Mouse (Mus musculus) hindbrain, embryonic 12.5 days (tissue): ENCODE measurements around the gene Cux2. TPM values are rescaled to one million over a fixed set of nuclear protein-coding genes. Genes with fewer than 3 reads are reported as not detected.
A peak's percentile ranks its signal among the peaks of the same experiment; 100 is the strongest.

Source experiments
- ATAC-seq: fragments of 200-750 bp; cut with Nextera tagmentation; 2 replicates; pipeline ENCODE4 v1.8.0; 2017; ENCODE audit warnings: moderate TSS enrichment; ENCODE audit not compliant: low FRiP score
- H3K27ac ChIP-seq: fragments of 300-500 bp; sonication (generic); 2 replicates; pipeline ENCODE4 v1.5.1; 2016; ENCODE audit warnings: mild to moderate bottlenecking
- H3K27me3 ChIP-seq: fragments of 300-500 bp; sonication (generic); 2 replicates; pipeline ENCODE4 v1.6.1; 2016; ENCODE audit warnings: mild to moderate bottlenecking
- H3K36me3 ChIP-seq: fragments of 300-500 bp; sonication (generic); 2 replicates; pipeline ENCODE4 v1.6.1; 2016; ENCODE audit warnings: mild to moderate bottlenecking
- H3K4me1 ChIP-seq: fragments of 300-500 bp; sonication (generic); 2 replicates; pipeline ENCODE4 v1.6.1; 2016
- H3K4me2 ChIP-seq: fragments of 300-500 bp; sonication (generic); replicated peaks from 2 replicates; pipeline ENCODE4 v1.6.1; 2016; ENCODE audit warnings: mild to moderate bottlenecking
- H3K4me3 ChIP-seq: fragments of 300-500 bp; sonication (generic); 2 replicates; pipeline ENCODE4 v1.5.1; 2016; ENCODE audit warnings: mild to moderate bottlenecking
- H3K9ac ChIP-seq: fragments of 300-500 bp; sonication (generic); 2 replicates; pipeline ENCODE4 v1.6.1; 2016; ENCODE audit warnings: mild to moderate bottlenecking, moderate library complexity
- H3K9me3 ChIP-seq: fragments of 300-500 bp; sonication (generic); replicated peaks from 2 replicates; pipeline ENCODE4 v1.6.1; 2016; ENCODE audit warnings: mild to moderate bottlenecking
- WGBS: fragments of 180-500 bp; shearing (Covaris S2); methylation state at CpG from one replicate; pipeline ENCODE4 v1.1.7; 2016; 5-methylcytosine and 5-hydroxymethylcytosine counted together
- polyA plus RNA-seq: library from polyadenylated mRNA; unstranded; fragments of >200 nt; fragmentation: Nextera tagmentation; extraction: Ambion mirVana; gene quantifications from 2 replicates; pipeline ENCODE4 v1.2.1, GENCODE M21; 2016

Gene Cux2
- polyA plus RNA-seq, 1 experiment from 2014 or later, result 25.7 TPM

DNA sequence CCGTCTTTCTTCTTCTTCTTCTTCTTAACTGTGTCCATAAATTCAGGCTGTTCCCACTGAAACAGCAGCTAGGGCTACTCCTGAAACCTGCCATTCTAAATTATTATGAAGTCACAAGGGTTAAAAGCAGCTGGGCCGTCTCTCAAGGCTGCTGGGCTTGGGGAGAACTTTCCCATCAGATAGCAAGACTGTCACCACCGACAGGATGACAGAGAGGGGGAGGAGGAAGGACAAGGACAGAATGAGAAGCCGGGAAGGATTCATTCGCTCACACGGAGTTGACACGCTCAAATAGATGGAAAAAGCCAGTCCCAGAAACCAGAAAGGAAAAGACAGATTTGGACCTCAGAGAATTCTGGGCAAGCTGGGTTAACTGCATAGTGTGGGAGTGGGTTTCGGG, 6.7 kb upstream of the Cux2 start:
- no peaks in the 10 kb centered on the region for H3K36me3 ChIP-seq
- ATAC-seq, result no peak
- H3K9me3 ChIP-seq, result peaks cover 4% of the 10 kb centered on the region; the same call in 1 of the 2 replicates
- no peak overlapping the region for H3K9ac ChIP-seq
- no peak overlapping the region for H3K4me2 ChIP-seq
- H3K27ac ChIP-seq, result no peak overlapping the region
- H3K4me3 ChIP-seq, result no peak overlapping the region
- H3K27me3 ChIP-seq, result no peaks in the 10 kb centered on the region
- peaks cover 36% of the 10 kb centered on the region for H3K4me1 ChIP-seq
- WGBS, result 79% methylated on average over 8 of the region's 8 CpGs

DNA sequence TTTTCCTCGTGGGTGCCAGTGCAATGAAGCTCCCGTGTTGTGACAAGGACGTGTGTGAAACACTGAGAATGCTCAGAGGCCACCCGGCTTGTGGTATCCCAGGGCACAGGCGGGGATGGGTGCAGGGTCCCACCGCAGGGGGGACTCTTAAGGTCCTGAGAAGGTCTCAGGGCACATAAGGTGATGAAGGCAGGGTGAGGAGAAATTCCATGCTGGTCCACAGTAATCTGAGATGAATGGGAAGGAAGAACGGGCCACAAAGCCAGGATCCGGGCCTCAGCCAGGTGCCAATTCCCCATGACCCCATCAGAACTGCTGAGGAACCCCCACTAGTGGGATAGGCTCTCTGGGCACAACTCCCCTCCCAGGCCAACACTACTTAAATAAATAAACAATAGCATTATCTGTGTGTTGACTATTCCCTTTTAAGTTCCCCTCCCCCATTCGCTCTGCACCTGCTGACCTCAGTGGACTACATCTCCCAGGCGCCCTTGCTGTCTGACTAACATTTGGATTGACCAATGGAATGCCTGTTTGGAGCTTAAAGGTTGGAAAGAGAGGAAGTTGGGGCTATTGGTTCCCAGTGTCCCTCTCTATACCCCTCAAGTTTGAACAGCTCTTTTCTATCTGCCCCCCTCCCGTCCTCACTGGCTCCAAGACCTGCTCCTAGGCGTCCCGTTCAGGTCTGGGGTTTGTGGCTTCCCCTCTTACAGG, 4.4 kb upstream of the Cux2 start:
- Histone ChIP-seq H3K9ac (no peak overlapping the region), H3K36me3 (no peaks in the 10 kb centered on the region), H3K4me3 (no peak overlapping the region), H3K9me3 (peaks cover 4% of the 10 kb centered on the region; the same call in 1 of the 2 replicates), H3K27me3 (peaks cover 3% of the 10 kb centered on the region; the same call in 1 of the 2 replicates), H3K4me2 (peak overlapping the region; percentile 45), H3K27ac (peak overlapping the region; percentile 82), H3K4me1 (peaks cover 31% of the 10 kb centered on the region)
- WGBS, result 38% methylated on average over 13 of the region's 13 CpGs
- ATAC-seq, result peak; percentile 45; the same call in 1 of the 2 replicates

GRCm38 (mm10) chr5:122053587-122053986, 3.7 kb upstream of the Cux2 start:
- Histone ChIP-seq H3K4me3 (no peak overlapping the region), H3K36me3 (no peaks in the 10 kb centered on the region), H3K27me3 (peaks cover 4% of the 10 kb centered on the region; the same call in 1 of the 2 replicates), H3K4me1 (peaks cover 32% of the 10 kb centered on the region), H3K27ac (peak overlapping the region; percentile 82), H3K4me2 (peak overlapping the region; percentile 11; the same call in 1 of the 2 replicates), H3K9ac (peak overlapping the region; percentile 19; the same call in 1 of the 2 replicates), H3K9me3 (peaks cover 4% of the 10 kb centered on the region; the same call in 1 of the 2 replicates)
- 9% methylated on average over 15 of the region's 15 CpGs for WGBS
- no peak for ATAC-seq

DNA sequence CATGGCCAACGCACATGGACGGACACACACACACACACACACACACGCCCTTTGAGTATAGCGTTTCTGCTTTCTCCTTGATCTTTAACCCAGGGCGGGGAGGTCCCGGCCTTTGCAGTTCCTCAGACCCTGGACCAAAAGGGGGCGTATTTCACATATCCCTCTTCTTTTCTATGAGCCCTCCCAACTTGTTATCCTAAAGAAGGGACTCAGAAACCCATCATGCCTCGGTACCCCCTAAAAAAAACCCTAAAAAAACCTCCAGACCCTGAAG, 867 bp upstream of the Cux2 start:
- Histone ChIP-seq H3K4me3 (peak overlapping the region; percentile 84; the same call in 1 of the 2 replicates), H3K36me3 (no peaks in the 10 kb centered on the region), H3K9me3 (no peaks in the 10 kb centered on the region), H3K4me1 (peaks cover 58% of the 10 kb centered on the region), H3K9ac (no peak overlapping the region), H3K27me3 (peaks cover 10% of the 10 kb centered on the region; the same call in 1 of the 2 replicates), H3K27ac (no peak overlapping the region), H3K4me2 (peak overlapping the region; percentile 82)
- 8% methylated on average over 8 of the region's 8 CpGs for whole genome bisulfite sequencing
- no peak for ATAC-seq

DNA sequence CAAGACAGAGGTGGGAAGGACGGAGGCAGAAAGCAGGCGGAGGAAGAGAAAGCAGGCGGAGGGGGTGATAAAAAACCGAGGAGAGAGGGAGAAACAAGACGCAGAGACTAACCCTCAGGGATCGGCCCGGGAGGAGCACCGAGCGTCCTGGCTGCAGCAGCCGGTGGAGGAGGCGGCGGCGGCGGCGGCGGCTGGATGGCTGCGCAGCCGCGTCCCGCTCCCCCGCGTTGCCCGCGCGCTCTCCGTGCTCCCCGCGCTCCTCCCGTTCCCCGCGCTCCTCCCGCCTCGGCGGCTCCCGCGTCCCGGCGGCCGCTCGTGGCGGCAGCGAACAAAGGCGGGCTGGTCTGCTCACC, 262 bp downstream of the Cux2 start:
- Histone ChIP-seq H3K4me2 (peak overlapping the region; percentile 82), H3K9me3 (no peaks in the 10 kb centered on the region), H3K36me3 (no peaks in the 10 kb centered on the region), H3K27me3 (peaks cover 10% of the 10 kb centered on the region; the same call in 1 of the 2 replicates), H3K4me1 (peaks cover 61% of the 10 kb centered on the region), H3K4me3 (peak overlapping the region; percentile 84), H3K27ac (peak overlapping the region; percentile 99), H3K9ac (peak overlapping the region; percentile 84)
- under 1% methylated on average over 29 of the region's 43 CpGs for WGBS
- ATAC-seq, result 0 out of 2 replicates have a peak, but pooled peaks have one; percentile 36

GRCm38 (mm10) chr5:122048686-122049663, 927 bp downstream of the Cux2 start:
- peak overlapping the region; percentile 82 for H3K4me2 ChIP-seq
- H3K4me1 ChIP-seq, result peaks cover 56% of the 10 kb centered on the region
- no peaks in the 10 kb centered on the region for H3K9me3 ChIP-seq
- peak overlapping the region; percentile 84 for H3K4me3 ChIP-seq
- H3K27me3 ChIP-seq, result peaks cover 10% of the 10 kb centered on the region; the same call in 1 of the 2 replicates
- no peaks in the 10 kb centered on the region for H3K36me3 ChIP-seq
- peak; percentile 46 for ATAC-seq
- H3K27ac ChIP-seq, result peak overlapping the region; percentile 99
- 1% methylated on average over 52 of the region's 52 CpGs for WGBS
- H3K9ac ChIP-seq, result peak overlapping the region; percentile 84

GRCm38 (mm10) chr5:122048252-122048651, 1.6 kb downstream of the Cux2 start:
- peak overlapping the region; percentile 84 for H3K9ac ChIP-seq
- no peaks in the 10 kb centered on the region for H3K36me3 ChIP-seq
- ATAC-seq, result peak; percentile 21; the same call in 1 of the 2 replicates
- 2% methylated on average over 20 of the region's 20 CpGs for WGBS
- H3K4me3 ChIP-seq, result peak overlapping the region; percentile 84
- H3K4me2 ChIP-seq, result peak overlapping the region; percentile 82
- H3K27ac ChIP-seq, result peak overlapping the region; percentile 99
- peaks cover 10% of the 10 kb centered on the region; the same call in 1 of the 2 replicates for H3K27me3 ChIP-seq
- peaks cover 51% of the 10 kb centered on the region for H3K4me1 ChIP-seq
- no peaks in the 10 kb centered on the region for H3K9me3 ChIP-seq

DNA sequence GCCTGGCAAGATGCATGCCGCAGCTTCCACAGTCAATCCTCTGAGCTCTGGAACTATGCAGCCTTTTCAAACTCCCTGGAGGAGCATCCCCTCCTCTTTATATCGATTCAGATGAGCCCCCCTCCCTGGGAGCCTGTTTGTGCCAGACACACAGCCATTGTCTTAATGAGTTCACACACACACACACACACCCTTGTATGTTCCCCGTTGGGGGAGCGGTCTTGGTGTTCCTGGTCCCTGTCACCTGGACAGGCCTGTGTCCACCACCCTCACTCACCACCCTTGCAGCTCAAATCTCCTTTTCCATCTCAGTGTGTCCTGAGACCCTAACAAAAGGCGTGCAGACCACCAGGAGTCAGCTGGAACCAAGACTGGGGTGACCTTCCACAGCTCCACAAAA, 2.1 kb downstream of the Cux2 start:
- H3K27ac ChIP-seq, result peak overlapping the region; percentile 99
- H3K36me3 ChIP-seq, result no peaks in the 10 kb centered on the region
- peak overlapping the region; percentile 84 for H3K4me3 ChIP-seq
- peak overlapping the region; percentile 84 for H3K9ac ChIP-seq
- peaks cover 10% of the 10 kb centered on the region; the same call in 1 of the 2 replicates for H3K27me3 ChIP-seq
- WGBS, result 31% methylated on average over 5 of the region's 5 CpGs
- H3K9me3 ChIP-seq, result no peaks in the 10 kb centered on the region
- H3K4me1 ChIP-seq, result peaks cover 50% of the 10 kb centered on the region
- H3K4me2 ChIP-seq, result peak overlapping the region; percentile 82
- peak; percentile 20; the same call in 1 of the 2 replicates for ATAC-seq

- 84% methylated on average over 11 of the region's 11 CpGs for WGBS
- H3K9ac ChIP-seq, result peak overlapping the region; percentile 9; the same call in 1 of the 2 replicates
- H3K4me1 ChIP-seq, result peaks cover 39% of the 10 kb centered on the region
- 0 out of 2 replicates have a peak, but pooled peaks cover 6% of the 10 kb centered on the region for H3K27me3 ChIP-seq
- ATAC-seq, result no peak
- H3K27ac ChIP-seq, result no peak overlapping the region
- no peak overlapping the region for H3K4me3 ChIP-seq
- no peak overlapping the region for H3K4me2 ChIP-seq
- 0 out of 2 replicates have a peak, but pooled peaks cover 4% of the 10 kb centered on the region for H3K36me3 ChIP-seq
- H3K9me3 ChIP-seq, result no peaks in the 10 kb centered on the region
Measured at GRCm38 (mm10) chr5:122043567-122043966, 6.3 kb downstream of the Cux2 start.

DNA sequence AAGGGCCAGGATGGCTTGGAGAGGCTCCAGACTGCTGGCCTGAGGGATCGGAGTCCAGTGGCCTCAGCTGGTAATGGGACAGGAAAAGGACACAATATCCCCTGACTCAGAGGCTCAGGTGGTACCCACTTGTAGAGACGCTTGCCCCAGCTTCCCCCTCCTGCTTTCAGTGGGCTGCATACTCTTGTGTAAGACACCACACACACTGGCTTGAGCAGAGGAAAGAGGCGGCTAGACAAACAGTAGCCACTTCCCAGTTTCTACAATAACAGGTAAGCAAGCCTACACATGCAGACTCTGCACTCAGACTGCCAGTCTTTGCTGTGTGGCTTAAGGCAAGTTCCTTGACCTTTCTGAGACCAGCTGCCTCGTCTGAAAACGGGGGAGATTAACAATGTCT, 14.6 kb downstream of the Cux2 start:
- WGBS, result 85% methylated on average over 5 of the region's 5 CpGs
- ATAC-seq, result no peak
- Histone ChIP-seq H3K27me3 (no peaks in the 10 kb centered on the region), H3K4me2 (no peak overlapping the region), H3K36me3 (peaks cover 24% of the 10 kb centered on the region), H3K4me1 (peaks cover 20% of the 10 kb centered on the region), H3K27ac (no peak overlapping the region), H3K9me3 (peaks cover 11% of the 10 kb centered on the region), H3K9ac (no peak overlapping the region), H3K4me3 (no peak overlapping the region)

- WGBS, result 47% methylated on average over 4 of the region's 4 CpGs
- Histone ChIP-seq H3K27ac (peak overlapping the region; percentile 23; the same call in 1 of the 2 replicates), H3K4me1 (peaks cover 19% of the 10 kb centered on the region), H3K4me2 (no peak overlapping the region), H3K9me3 (peaks cover 11% of the 10 kb centered on the region), H3K9ac (no peak overlapping the region), H3K27me3 (no peaks in the 10 kb centered on the region), H3K36me3 (peaks cover 24% of the 10 kb centered on the region), H3K4me3 (no peak overlapping the region)
- 0 out of 2 replicates have a peak, but pooled peaks have one; percentile 18 for ATAC-seq
Measured at GRCm38 (mm10) chr5:122033167-122033478, 16.8 kb downstream of the Cux2 start.
